Mouse (Mus musculus): ENCODE results near the gene Snrpb2. TPM values are rescaled to one million over a fixed set of nuclear protein-coding genes. Genes with fewer than 3 reads are reported as not detected.

The Snrpb2 gene
- polyA plus RNA-seq, 1 experiment from 2014 or later: 49.9 TPM

DNA sequence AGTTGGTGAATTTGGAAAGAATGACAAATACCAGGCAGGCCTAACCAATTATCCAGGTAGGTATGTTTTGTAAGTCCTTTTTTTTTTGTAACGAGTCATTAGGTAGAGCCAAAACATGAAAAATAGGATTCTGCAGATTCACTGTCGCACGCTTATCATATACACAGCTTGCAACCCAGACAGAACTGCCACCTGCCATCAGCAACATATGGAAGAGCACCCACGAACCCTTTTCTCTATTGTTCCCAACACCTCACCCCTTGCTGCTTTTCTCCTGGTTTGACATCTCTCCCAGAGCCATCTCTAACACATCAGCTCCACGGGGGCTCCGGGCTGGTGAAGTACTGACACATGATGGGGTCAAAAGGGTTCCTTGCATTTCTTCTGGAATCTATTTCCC, 31.9 kb downstream of the Snrpb2 start:
- no peak overlapping the region for H3K4me2 ChIP-seq
- 62% methylated on average over 6 of the region's 6 CpGs for WGBS
- H3K27ac ChIP-seq (ENCODE audit: poor library complexity, severe bottlenecking): no peak overlapping the region
- H3K36me3 ChIP-seq: no peaks in the 10 kb centered on the region
- H3K4me3 ChIP-seq: no peak overlapping the region
- ATAC-seq (ENCODE audit: insufficient number of reproducible peaks, low FRiP score): no peak
- no peaks in the 10 kb centered on the region for H3K9me3 ChIP-seq (replicated peaks)
- no peaks in the 10 kb centered on the region for H3K4me1 ChIP-seq (replicated peaks)
- H3K9ac ChIP-seq: no peak overlapping the region
- H3K27me3 ChIP-seq (replicated peaks): peaks cover 4% of the 10 kb centered on the region; the same call in 1 of the 2 replicates

DNA sequence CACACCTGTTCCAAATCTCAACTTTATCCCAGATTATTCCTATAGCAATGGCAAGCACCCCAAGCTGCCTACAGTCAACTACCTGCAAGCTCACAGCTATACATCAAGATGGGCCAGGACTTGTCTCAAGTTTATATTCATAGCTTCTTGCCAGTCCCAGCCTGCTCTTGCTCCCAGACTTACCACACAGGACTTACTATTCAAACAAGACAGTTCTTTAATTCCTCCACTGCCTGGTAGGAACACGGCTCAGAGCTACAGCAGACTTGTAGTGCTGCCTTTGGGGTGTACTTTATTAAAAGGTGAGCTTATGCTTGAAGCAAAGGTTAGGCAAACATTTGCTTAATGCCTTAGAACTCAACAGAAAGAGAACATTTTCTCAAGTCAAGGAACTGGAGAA, 34.3 kb downstream of the Snrpb2 start:
- Histone ChIP-seq H3K4me2 (no peak overlapping the region), H3K27me3 (replicated peaks) (peaks cover 4% of the 10 kb centered on the region; the same call in 1 of the 2 replicates), H3K27ac (ENCODE audit: poor library complexity, severe bottlenecking) (no peak overlapping the region), H3K9ac (no peak overlapping the region), H3K36me3 (no peaks in the 10 kb centered on the region), H3K4me3 (no peak overlapping the region), H3K9me3 (replicated peaks) (no peaks in the 10 kb centered on the region), H3K4me1 (replicated peaks) (no peaks in the 10 kb centered on the region)
- no peak for ATAC-seq (ENCODE audit: insufficient number of reproducible peaks, low FRiP score)
- WGBS: 77% methylated on average over 1 of the region's 1 CpGs

DNA sequence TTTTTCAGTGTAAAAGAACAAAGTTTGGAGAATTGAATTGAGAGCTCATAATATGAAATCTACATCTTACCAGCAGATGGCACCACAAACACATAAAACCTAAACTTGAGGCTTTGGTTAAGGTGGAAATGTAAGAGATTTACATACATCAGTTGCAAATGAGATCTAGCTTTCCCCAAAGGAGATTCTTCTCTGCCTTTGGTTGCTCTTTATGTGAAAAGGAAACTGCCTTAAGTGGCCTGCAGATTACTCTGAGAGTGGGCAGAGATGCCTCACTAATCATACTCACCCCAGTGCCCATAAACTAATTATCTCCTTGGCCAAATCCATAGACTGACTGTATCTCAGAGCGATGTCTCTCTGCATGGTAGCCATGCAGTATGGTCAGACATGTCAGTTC, 51.0 kb downstream of the Snrpb2 start:
- H3K27ac ChIP-seq (ENCODE audit: poor library complexity, severe bottlenecking): no peak overlapping the region
- H3K4me2 ChIP-seq: no peak overlapping the region
- 75% methylated on average over 1 of the region's 1 CpGs for WGBS
- no peaks in the 10 kb centered on the region for H3K27me3 ChIP-seq (replicated peaks)
- no peaks in the 10 kb centered on the region for H3K36me3 ChIP-seq
- H3K4me3 ChIP-seq: no peak overlapping the region
- no peak overlapping the region for H3K9ac ChIP-seq
- ATAC-seq (ENCODE audit: insufficient number of reproducible peaks, low FRiP score): no peak
- no peaks in the 10 kb centered on the region for H3K4me1 ChIP-seq (replicated peaks)
- no peaks in the 10 kb centered on the region for H3K9me3 ChIP-seq (replicated peaks)

GRCm38 (mm10) chr2:143114716-143115115, 51.9 kb downstream of the Snrpb2 start:
- no peak overlapping the region for H3K4me2 ChIP-seq
- no peaks in the 10 kb centered on the region for H3K27me3 ChIP-seq (replicated peaks)
- no peaks in the 10 kb centered on the region for H3K4me1 ChIP-seq (replicated peaks)
- no peak overlapping the region for H3K27ac ChIP-seq (ENCODE audit: poor library complexity, severe bottlenecking)
- no peaks in the 10 kb centered on the region for H3K36me3 ChIP-seq
- H3K9me3 ChIP-seq (replicated peaks): no peaks in the 10 kb centered on the region
- no peak overlapping the region for H3K4me3 ChIP-seq
- no peak overlapping the region for H3K9ac ChIP-seq
- no peak for ATAC-seq (ENCODE audit: insufficient number of reproducible peaks, low FRiP score)
- WGBS: 57% methylated on average over 4 of the region's 4 CpGs

GRCm38 (mm10) chr2:143117453-143117852, 54.6 kb downstream of the Snrpb2 start:
- Histone ChIP-seq H3K4me1 (replicated peaks) (no peaks in the 10 kb centered on the region), H3K4me2 (no peak overlapping the region), H3K27ac (ENCODE audit: poor library complexity, severe bottlenecking) (no peak overlapping the region), H3K27me3 (replicated peaks) (no peaks in the 10 kb centered on the region), H3K36me3 (no peaks in the 10 kb centered on the region), H3K9me3 (replicated peaks) (no peaks in the 10 kb centered on the region), H3K4me3 (no peak overlapping the region), H3K9ac (no peak overlapping the region)
- 66% methylated on average over 3 of the region's 3 CpGs for WGBS
- no peak for ATAC-seq (ENCODE audit: insufficient number of reproducible peaks, low FRiP score)

DNA sequence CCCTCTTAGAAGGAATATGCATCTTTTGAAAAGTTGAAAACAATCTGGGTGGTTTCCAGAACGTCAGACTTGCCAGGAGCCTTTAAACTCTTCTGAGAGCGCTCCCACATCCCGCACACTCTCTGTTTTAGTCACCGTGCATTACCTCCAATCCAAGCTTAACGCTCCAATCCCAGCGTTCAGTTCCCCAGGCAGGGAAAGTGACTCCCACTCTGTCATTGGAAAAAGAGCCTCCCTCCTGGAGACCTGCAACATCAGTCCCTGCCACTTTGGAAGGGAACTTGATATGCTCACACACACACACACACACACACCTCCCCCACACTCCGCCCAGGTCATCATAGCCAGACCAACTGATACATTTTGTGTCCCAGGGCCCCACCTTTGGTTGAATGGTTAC, 55.4 kb downstream of the Snrpb2 start:
- Histone ChIP-seq H3K9ac (no peak overlapping the region), H3K4me3 (no peak overlapping the region), H3K4me2 (no peak overlapping the region), H3K9me3 (replicated peaks) (no peaks in the 10 kb centered on the region), H3K27ac (ENCODE audit: poor library complexity, severe bottlenecking) (no peak overlapping the region), H3K4me1 (replicated peaks) (no peaks in the 10 kb centered on the region), H3K27me3 (replicated peaks) (no peaks in the 10 kb centered on the region), H3K36me3 (no peaks in the 10 kb centered on the region)
- no peak for ATAC-seq (ENCODE audit: insufficient number of reproducible peaks, low FRiP score)
- 71% methylated on average over 7 of the region's 7 CpGs for WGBS

Other genes with a start within 250 kb of the Snrpb2 start
- gene Kif16b, start 161.5 kb upstream of the Snrpb2 start, polyA plus RNA-seq (2016; fragmentation: Nextera tagmentation; extraction: Ambion mirVana): 13.9 and 15.7 TPM in 2 replicates
- 0.27 and 0.55 TPM in 2 replicates for gene Otor, start 15.4 kb downstream of the Snrpb2 start, polyA plus RNA-seq (2016; fragmentation: Nextera tagmentation; extraction: Ambion mirVana)